Mouse (Mus musculus) C2C12 (cell line): ENCODE measurements at regions not wholly inside any gene's neighbourhood (a gene's known extent, or its start where the extent isn't known, plus 50 kb on each side); places are given as distances from the start of the nearest gene placed in this dataset.

ENCODE experiments used
- H3K27me3 ChIP-seq: one replicate; pipeline ENCODE4 v1.6.1; 2011; ENCODE audit not compliant: control insufficient read depth, insufficient read depth, insufficient read length
- H3K36me3 ChIP-seq: one replicate; pipeline ENCODE4 v1.6.1; 2011; ENCODE audit not compliant: control insufficient read depth, insufficient read depth
- H3K4me3 ChIP-seq: one replicate; pipeline ENCODE4 v1.5.1; 2011; ENCODE audit warnings: mild to moderate bottlenecking, control low read depth; ENCODE audit not compliant: poor library complexity, insufficient read depth, severe bottlenecking
- H3K79me2 ChIP-seq: one replicate; pipeline ENCODE4 v1.6.1; 2011; ENCODE audit not compliant: control insufficient read depth, insufficient read depth
- H3K79me3 ChIP-seq: one replicate; pipeline ENCODE4 v1.6.1; 2011; ENCODE audit warnings: low read depth, control low read depth
- H3ac ChIP-seq: one replicate; pipeline ENCODE3; 2011; ENCODE audit warnings: low read depth; ENCODE audit not compliant: control insufficient read depth, insufficient read length
- CEBPB ChIP-seq: IDR thresholded peaks from one replicate; pipeline ENCODE4 v1.6.1; 2011; ENCODE audit warnings: low read depth, mild to moderate bottlenecking, control low read depth, moderate library complexity
- CTCF ChIP-seq: IDR thresholded peaks from one replicate; pipeline ENCODE4 v1.5.1; 2011; ENCODE audit not compliant: control insufficient read depth, insufficient read depth, insufficient read length
- FOSL1 ChIP-seq: IDR thresholded peaks from one replicate; pipeline ENCODE4 v1.8.0; 2011; ENCODE audit warnings: mild to moderate bottlenecking, low read length; ENCODE audit not compliant: poor library complexity, insufficient read depth, severe bottlenecking
- MAX ChIP-seq: IDR thresholded peaks from one replicate; pipeline ENCODE4 v1.6.1; 2011; ENCODE audit warnings: mild to moderate bottlenecking, control low read depth
- MYOD1 ChIP-seq: IDR thresholded peaks from one replicate; pipeline ENCODE4 v1.6.1; 2011; ENCODE audit warnings: low read depth; ENCODE audit not compliant: control insufficient read depth, insufficient read length
- MYOG ChIP-seq: IDR thresholded peaks from one replicate; pipeline ENCODE4 v1.6.1; 2011; ENCODE audit not compliant: control insufficient read depth, insufficient read length; ENCODE audit errors: extremely low read depth
- USF1 ChIP-seq: IDR thresholded peaks from one replicate; pipeline ENCODE4 v1.6.1; 2011; ENCODE audit warnings: low read depth, mild to moderate bottlenecking, control low read depth, moderate library complexity

DNA sequence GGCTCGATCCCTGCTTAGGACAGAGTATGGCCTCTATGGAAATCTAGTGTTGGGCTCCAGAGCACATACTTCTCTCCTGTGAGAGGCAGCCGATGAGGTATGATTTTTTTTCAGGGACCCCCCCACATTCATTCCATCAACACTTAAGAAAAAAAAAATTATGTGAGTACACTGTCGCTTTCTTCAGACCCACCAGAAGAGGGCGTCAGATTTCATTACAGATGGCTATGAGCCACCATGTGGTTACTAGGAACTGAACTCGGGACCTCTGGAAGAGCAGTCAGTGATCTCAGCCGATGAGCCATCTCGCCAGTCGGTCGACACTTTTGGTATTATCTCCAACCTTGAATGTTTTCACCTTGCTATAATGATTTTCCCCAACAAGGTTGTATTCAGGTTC is 145.4 kb upstream of the Plxnc1 start:
- Histone ChIP-seq H3K79me2 (no peaks in the 10 kb centered on the region), H3K4me3 (no peak overlapping the region), H3K79me3 (no peaks in the 10 kb centered on the region), H3K36me3 (no peaks in the 10 kb centered on the region), H3ac (no peak overlapping the region), H3K27me3 (no peaks in the 10 kb centered on the region)
- TF ChIP-seq CEBPB, result no peak
- TF ChIP-seq USF1, result no peak
- TF ChIP-seq MYOD1, result no peak
- TF ChIP-seq MYOG, result no peak
- no peak for TF ChIP-seq MAX
- TF ChIP-seq FOSL1, result no peak
- TF ChIP-seq CTCF, result no peak

DNA sequence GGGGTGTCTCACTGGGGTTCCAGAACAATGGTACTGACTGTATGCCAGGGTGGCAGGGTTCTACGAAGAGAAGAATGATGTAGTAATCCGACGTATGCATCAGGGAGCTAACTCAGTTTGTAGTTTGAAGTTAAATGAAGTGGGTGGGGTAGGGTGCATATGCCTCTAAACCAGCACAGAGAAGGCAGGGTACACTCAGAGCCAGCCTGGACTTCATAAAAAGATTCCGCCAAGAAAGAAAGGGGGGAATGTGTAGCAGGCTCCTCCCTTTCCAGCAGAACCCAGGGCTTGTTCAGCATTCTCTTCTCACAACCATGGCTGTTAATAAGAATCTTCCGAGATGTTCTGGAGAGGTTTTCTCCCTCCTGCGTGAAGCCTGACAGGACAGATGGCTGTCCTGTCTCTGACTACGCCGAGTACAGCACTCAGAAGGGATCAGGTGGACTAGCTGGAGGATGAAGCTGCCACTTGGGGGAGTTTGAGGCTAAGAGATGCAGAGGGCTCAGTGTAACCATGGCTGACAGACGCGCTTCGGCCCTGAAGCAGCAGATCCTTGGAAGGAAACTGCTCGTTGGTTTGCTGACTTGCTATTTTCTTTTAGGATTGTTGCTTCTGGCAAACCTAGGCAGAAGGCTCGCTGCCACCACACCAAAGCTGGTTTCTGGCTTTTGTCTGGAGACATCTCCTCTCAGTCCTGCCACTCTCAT is 143.4 kb upstream of the Plxnc1 start:
- no peaks in the 10 kb centered on the region for H3K79me2 ChIP-seq
- no peaks in the 10 kb centered on the region for H3K79me3 ChIP-seq
- no peak overlapping the region for H3ac ChIP-seq
- H3K36me3 ChIP-seq, result no peaks in the 10 kb centered on the region
- peak; percentile 69 for TF ChIP-seq CTCF
- TF ChIP-seq MYOG, result no peak
- no peaks in the 10 kb centered on the region for H3K27me3 ChIP-seq
- no peak overlapping the region for H3K4me3 ChIP-seq

DNA sequence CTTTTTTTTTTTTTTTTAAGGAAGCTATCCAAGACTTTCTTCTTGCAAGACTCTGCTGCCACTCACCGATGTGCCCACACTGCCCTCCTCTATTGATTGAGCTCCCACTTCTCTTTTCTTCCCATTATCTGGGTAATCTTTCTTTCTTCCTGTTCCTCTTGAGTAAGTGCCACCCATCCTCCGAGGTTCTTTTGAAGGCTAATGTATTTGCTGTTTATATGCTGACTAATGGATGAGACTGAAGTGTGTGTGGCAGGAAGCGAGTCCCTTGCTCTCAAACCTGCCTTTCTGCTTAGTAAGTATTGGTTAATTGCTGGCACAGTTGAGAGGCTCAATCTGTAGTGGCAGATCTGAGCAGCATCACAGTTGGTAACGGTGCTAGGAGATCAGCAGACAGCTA is 142.1 kb upstream of the Plxnc1 start:
- no peak overlapping the region for H3ac ChIP-seq
- TF ChIP-seq MYOG (no peak), USF1 (no peak), FOSL1 (no peak), CTCF (no peak), CEBPB (no peak), MYOD1 (no peak), MAX (no peak)
- H3K79me2 ChIP-seq, result no peaks in the 10 kb centered on the region
- no peaks in the 10 kb centered on the region for H3K79me3 ChIP-seq
- H3K36me3 ChIP-seq, result no peaks in the 10 kb centered on the region
- no peak overlapping the region for H3K4me3 ChIP-seq
- H3K27me3 ChIP-seq, result no peaks in the 10 kb centered on the region

DNA sequence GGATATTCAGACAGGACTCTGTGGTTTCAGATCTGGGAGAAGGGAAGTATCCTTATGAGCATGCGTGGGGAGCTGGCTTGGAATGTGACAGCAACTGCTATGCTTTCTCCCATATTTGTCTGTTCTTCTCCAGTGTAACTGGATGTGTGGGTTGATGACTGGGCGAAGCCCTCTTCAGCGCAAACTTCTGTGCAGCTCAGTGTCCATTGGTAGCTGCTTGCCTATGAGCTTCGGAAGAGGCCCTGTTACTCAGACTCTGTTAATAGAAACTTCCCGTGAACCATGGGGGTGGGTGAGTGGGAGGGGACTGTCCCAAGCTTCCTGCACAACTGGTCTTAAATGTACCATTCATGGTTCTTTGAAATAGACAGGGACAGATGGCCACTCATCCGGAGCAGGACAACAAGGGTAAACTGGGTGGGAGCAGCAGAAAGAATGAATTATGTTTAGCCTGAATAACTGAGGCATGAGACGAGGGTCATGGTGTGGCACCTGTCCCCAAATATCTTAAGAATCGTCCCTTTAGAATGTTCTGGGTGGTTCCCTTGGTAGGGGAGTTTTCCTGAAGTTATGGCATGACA is 141.1 kb upstream of the Plxnc1 start:
- Histone ChIP-seq H3ac (no peak overlapping the region), H3K27me3 (no peaks in the 10 kb centered on the region), H3K79me2 (no peaks in the 10 kb centered on the region), H3K79me3 (no peaks in the 10 kb centered on the region), H3K36me3 (no peaks in the 10 kb centered on the region), H3K4me3 (no peak overlapping the region)
- TF ChIP-seq MAX (no peak), FOSL1 (no peak), MYOD1 (peak; percentile 87)

DNA sequence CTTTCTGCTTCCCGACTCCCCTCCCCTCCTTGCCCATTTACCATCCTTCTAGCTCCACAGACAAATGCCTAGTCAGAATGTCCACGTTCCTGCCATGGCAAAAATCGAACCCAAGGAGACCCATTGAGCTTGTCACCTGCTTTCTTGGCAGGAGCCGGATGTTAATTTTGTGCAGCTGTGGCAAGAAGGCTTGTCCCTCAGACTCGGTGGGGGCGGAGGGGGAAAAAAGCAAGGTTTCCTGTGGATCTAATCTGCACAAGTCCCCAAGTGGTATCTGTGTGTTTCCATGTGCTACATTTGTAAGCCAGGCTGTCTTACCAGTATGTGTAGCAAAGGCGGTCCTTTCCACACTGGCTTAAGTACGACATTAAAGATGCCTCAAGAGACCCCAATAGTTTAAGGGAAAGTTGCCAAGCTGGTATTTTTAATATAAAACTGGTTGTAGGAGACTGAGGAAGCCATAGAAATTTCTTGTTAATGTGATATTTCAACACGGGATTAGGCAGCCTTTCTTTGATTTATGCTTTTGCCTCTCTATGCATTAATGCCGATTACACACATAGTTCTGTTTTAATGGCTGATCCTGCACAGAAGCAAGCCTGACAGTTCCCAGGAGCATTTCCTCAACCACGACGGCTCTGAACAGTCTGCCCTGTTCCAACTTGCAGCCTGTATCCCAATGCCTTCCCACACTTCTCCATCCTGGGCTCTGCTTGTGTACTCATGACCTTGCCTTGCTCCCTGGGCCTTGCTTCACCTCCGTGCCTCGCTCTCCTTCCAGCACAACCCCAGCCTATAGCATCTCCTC is 138.9 kb upstream of the Plxnc1 start:
- H3K27me3 ChIP-seq, result no peaks in the 10 kb centered on the region
- no peak overlapping the region for H3ac ChIP-seq
- no peak overlapping the region for H3K4me3 ChIP-seq
- no peaks in the 10 kb centered on the region for H3K36me3 ChIP-seq
- H3K79me2 ChIP-seq, result no peaks in the 10 kb centered on the region
- no peak for TF ChIP-seq CEBPB
- no peak for TF ChIP-seq MYOD1
- TF ChIP-seq MYOG, result no peak
- TF ChIP-seq USF1, result no peak
- no peak for TF ChIP-seq CTCF
- TF ChIP-seq MAX, result no peak
- TF ChIP-seq FOSL1, result no peak
- no peaks in the 10 kb centered on the region for H3K79me3 ChIP-seq

DNA sequence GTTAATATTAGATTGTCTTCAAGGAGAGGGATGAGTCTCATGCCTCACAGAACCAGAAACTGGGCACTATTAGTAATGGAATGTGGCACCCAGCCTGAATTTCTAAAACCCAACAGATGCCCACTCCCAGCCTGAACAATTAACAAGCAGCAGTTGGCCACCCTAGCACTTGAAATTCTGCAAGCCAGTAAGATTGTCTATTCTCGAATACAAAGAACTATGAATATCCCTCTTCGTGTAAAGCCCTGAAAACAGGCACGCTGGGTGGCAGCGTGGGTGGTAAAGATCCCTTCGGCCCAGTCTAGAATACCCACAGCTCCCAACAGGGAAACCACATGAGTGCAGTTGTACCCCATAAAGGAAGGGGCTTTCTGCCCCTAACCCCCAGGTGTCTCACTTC is 138.0 kb upstream of the Plxnc1 start:
- no peak for TF ChIP-seq USF1
- Histone ChIP-seq H3K4me3 (no peak overlapping the region), H3K79me2 (no peaks in the 10 kb centered on the region), H3K27me3 (no peaks in the 10 kb centered on the region), H3K36me3 (no peaks in the 10 kb centered on the region), H3K79me3 (no peaks in the 10 kb centered on the region), H3ac (no peak overlapping the region)
